Mouse (Mus musculus) small intestine, adult 2 months (tissue): ENCODE results near the gene Gm11567.
"Not testable (repeated sequence)": the region's sequence is repeated elsewhere in the genome, so short reads cannot be mapped to it uniquely, and the experiment has no call there.

Experiments used
- CTCF ChIP-seq: fragments of 200-500 bp; IDR thresholded peaks from 2 replicates; pipeline ENCODE4 v1.5.1; 2012; ENCODE audit warnings: low read depth, mild to moderate bottlenecking, control low read depth, inconsistent platforms, low read length, moderate library complexity, mixed read lengths; ENCODE audit not compliant: insufficient replicate concordance, insufficient read length; ENCODE audit errors: extremely low read depth
- POLR2A ChIP-seq: fragments of 200-500 bp; IDR thresholded peaks from 2 replicates; pipeline ENCODE4 v1.6.1; 2012; ENCODE audit warnings: low read depth, mild to moderate bottlenecking, control low read depth, inconsistent platforms, low read length, moderate library complexity

- TF ChIP-seq CTCF, POLR2A: not testable (repeated sequence)
Measured at GRCm38 (mm10) chr11:99873089-99873488, 5.9 kb upstream of the Gm11567 start, which contains the start of gene Krtap9-1.
